Mouse (Mus musculus) frontal cortex, adult (tissue): ENCODE measurements at regions not wholly inside any gene's neighbourhood (a gene's known extent, or its start where the extent isn't known, plus 50 kb on each side); places are given as distances from the start of the nearest gene placed in this dataset.
A peak's percentile ranks its signal among the peaks of the same experiment; 100 is the strongest.
"Not testable (repeated sequence)": the region's sequence is repeated elsewhere in the genome, so short reads cannot be mapped to it uniquely, and the experiment has no call there.

Source experiments
- ATAC-seq: cut with Nextera tagmentation; 2 replicates; pipeline ENCODE4 v1.9.2; 2017; ENCODE audit warnings: mild to moderate bottlenecking, moderate library complexity, mixed read lengths; ENCODE audit not compliant: low TSS enrichment

DNA sequence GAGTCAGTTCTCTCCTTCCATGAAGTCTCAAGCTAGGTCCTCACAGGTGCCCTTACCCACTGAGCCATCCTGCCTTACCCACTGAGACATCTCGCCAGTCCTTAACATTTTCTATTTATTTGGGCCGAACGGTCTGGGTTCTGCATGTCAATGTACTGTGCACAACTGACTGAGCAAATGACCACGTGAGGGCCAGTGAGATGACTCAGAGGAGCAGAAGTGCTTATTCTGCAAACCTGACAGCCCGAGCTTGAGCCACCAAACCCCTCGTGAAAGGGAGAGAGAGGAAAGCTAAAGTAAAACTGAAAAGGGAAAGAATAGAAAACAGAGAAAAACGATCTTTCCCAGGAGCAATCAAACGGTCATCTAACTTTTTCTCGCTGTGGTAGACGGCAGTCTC, 52.2 kb upstream of the Nmd3 start:
- ATAC-seq: no peak

DNA sequence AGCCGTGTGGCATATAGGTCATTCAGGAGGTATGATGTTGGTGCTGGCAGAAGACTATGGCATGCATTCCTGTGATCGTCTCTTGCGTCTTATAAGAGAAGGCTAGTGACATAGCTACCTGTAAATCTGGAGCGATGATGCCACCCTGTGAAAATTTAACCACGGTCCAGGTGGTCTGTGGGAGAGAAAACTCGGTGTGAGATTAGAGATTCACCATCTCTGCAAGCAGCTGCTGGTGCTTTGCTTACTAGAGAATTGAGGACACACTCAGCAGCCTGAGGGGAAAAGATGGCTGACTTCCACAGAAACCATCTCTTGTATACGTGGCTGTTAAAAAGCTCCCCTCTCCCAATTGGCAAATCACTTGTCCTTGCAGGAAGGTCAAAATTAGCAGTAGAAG, 54.0 kb upstream of the Nmd3 start:
- ATAC-seq: peak; percentile 75

DNA sequence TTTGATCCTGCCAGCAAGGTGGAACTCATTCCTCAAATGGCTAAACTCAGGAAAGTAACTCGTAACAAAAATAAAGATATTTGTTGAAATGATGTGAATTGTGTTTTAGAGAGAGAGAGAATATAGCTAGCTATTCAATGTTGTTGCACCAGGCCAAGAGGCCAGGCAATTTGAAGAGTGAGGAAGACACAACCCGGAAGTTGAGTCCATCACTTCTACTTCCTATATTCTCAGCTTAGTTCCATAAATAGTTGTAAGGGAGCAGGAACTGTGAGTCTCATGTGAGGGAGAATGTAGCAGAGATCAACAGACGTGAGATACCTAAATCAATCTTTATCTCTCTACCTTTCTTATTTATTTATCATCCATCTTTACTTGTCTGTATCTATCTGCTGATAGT, 54.4 kb upstream of the Nmd3 start:
- no peak for ATAC-seq

DNA sequence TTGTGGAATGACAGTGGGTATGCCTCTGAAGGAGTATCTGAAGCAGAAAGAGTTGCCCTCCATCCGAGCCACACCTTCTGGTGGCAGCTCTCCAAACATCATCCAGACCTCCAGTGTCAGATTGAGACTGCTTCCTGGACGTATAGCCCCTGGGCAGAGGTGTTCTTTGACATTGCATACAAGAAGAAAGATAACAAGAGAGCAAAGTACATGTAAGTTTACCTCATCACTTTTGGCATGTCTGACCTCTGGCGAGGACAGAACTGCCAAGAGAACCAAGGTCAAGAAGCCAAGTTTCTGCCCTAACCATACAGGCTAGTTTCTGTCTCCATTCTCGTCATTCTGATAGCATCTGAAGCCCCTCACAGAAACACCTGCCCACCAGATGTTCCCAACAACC, 57.5 kb upstream of the Nmd3 start:
- ATAC-seq: no peak

DNA sequence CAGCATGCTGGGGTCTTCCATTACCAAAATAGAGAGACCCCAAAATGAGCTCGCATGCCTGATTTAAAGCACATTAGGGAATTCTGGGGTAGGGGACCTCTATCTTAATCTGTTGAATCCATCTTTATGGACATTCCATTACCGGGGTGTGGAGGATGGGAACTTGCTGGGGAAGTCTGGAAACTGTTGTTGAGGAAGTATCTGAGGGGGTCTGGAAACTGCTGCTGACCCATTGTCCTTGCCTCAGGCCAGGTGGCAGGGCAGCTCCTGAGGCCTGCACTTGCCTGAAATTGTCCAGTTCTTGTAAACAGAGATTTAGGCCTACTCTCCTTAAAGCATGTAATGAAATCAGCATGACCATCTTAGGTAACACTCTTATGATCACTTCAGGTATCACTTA, 59.4 kb upstream of the B3galnt1 start:
- no peak for ATAC-seq

DNA sequence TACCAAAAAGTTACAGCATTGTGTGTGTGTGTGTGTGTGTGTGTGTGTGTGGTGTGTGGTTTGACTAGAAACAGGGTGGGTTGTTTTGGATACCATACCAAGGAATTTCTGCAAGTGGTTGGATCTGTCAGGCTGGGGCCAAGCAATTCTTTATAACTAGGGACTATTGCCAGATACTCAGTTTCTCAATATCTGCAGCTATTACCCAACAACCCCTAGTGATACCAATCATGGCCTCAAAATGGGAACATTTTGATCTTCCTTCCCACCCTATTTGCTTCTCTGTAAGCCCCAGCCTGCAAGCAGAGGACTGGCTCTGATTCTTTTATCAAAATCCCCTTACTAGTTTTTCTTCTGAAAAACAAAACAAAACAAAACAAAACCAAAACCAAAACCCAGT, 58.8 kb upstream of the B3galnt1 start:
- ATAC-seq: no peak

DNA sequence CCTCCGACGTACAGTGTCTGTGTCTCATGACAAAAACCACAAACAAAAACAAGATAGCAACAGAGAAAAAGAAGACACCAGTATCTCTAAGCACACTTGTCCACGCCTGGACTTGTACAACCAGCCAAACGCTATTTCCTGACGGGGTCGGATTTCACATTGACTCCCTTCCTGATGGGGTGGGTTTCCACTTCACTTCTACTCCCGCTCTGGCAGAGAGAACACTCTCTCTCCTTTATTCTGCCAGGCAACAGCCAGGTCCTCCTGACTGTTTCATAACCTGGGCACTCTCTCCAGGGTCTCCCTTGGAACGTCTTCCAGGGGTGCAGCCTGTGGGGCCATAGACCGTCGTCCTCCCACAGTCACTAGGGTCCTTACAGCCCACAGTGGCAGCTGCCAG, 56.9 kb upstream of the B3galnt1 start:
- not testable (repeated sequence) for ATAC-seq

DNA sequence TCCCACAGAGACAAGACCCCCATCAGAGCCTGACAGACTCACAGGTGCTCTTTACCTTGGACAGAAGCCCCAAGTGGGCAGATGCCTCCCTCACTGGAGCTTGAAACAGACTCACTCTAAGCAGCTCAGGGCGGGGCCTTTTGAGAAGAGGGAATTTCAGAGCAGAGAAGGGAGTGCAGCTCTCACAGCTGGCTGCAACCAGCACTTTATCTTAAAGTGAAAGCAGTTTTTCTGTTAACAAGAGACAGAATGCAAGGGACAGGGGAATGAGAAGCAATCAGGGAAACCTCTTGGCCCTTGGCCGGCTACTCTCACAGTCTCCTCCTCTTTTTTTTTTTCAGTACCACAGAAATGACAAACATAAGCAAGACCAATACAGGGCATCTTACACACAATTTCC, 56.2 kb upstream of the B3galnt1 start:
- no peak for ATAC-seq

DNA sequence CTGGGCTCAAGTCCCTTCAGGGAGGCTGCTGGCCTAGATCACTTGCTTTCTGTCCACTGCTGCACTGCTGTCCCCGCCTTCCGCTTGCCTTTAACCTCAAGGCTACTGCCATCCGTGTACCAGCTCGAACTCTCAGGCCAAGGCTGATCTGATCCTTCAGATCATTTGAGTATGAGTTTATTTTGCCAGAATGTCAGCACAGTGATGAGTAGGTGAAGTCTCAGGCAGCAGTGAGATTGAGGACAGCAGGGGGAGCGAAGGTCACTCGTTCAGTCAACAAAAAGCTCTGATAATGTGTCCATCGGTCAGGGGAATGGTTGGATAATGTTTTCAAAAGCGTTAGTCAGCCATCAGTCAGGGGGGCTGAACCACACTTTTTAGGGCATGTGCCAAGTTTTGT, 54.6 kb upstream of the B3galnt1 start:
- not testable (repeated sequence) for ATAC-seq

DNA sequence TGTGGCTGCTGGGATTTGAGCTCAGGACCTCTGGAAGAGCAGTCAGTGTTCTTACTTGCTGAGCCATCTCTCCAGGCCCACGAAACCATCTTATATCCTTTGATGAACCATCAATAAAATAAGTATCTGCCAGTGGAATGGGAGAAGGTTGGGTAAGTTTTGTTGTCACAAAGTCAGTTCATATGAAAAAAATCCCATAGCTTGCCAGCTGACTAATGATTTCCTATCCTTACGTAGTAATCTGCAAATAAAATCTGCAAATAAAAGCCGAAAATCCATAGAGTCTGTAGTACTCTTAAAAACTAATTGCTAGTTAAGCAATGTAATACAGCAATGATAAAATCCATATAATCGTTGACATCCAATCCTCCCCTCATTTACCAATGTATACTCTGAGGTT, 50.8 kb upstream of the B3galnt1 start:
- no peak for ATAC-seq
